ENCODE assay signal across 9 mouse cellular contexts in the genomic region with DNA sequence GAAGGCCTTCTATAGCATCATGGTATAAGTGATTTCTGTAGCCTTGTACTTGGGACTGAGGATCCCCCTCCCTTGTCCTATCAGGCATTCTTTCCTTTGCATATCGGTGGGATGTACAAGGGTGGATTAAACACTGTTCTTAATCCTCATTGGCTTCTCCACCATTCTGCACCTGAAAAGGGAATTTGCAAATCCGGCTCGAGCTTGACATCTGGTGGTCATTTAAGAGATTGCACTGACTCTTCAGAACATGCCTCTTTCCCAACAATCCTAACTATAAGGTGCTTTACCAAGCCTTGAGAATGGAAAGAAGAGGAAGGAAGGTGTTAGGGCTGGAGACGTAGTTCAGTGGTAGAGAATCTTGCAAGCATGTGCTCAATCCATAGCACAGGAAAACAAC. TPM values are rescaled to one million over a fixed set of nuclear protein-coding genes. Genes with fewer than 3 reads are reported as not detected.
DNase-seq lines count a peak whose midpoint lies in the region; ATAC-seq lines count a peak whose summit lies in the region.
"Had no signal": no experiment of that assay in that cellular context is flagged by ENCODE, and none has a peak within 500 bp of the region (broad histone marks: within the 10 kb centered on the region; RNA-seq: fewer than 3 reads in every experiment).

No protein-coding gene starts in this region.

- H3K9ac ChIP-seq in hindbrain, embryonic 11.5 days (ENCODE audit: low read depth, low read length) = no peak overlapping the region
- no peak overlapping the region for H3K9ac ChIP-seq in hindbrain, embryonic 13.5 days
- H3K9ac ChIP-seq in forebrain, embryonic 15.5 days (replicated peaks) = no peak overlapping the region

- no peak overlapping the region for H3K4me2 ChIP-seq in hindbrain, embryonic 11.5 days (replicated peaks; ENCODE audit: low read depth, low read length)
- H3K4me2 ChIP-seq in hindbrain, embryonic 13.5 days = no peak overlapping the region
- H3K4me2 ChIP-seq in forebrain, embryonic 15.5 days (replicated peaks) = no peak overlapping the region

- WGBS in hindbrain, embryonic 11.5 days = 11% methylated on average over 4 of the region's 4 CpGs
- 9% methylated on average over 4 of the region's 4 CpGs for WGBS in hindbrain, embryonic 13.5 days
- 8% methylated on average over 4 of the region's 4 CpGs for WGBS in forebrain, embryonic 15.5 days

- H3K36me3 ChIP-seq in hindbrain, embryonic 11.5 days (ENCODE audit: control insufficient read depth, insufficient read depth, low read length) = no peaks in the 10 kb centered on the region
- no peaks in the 10 kb centered on the region for H3K36me3 ChIP-seq in hindbrain, embryonic 13.5 days
- no peaks in the 10 kb centered on the region for H3K36me3 ChIP-seq in forebrain, embryonic 15.5 days

- DNase-seq in hindbrain, embryonic 11.5 days (ENCODE audit: low spot score) = peak; percentile 74
- peak; percentile 25 for DNase-seq in CD4-positive helper T cell, adult 2 months (ENCODE audit: low read depth, low spot score)
- peak; percentile 62 for DNase-seq in adipocyte (ENCODE audit: low spot score)
- peak; percentile 45 for DNase-seq in layer of hippocampus, adult 9-10 months (ENCODE audit: low spot score)
- no peak for DNase-seq in ovary, postnatal 36 days (ENCODE audit: low spot score)

- ATAC-seq in hindbrain, embryonic 11.5 days (ENCODE audit: low FRiP score) = no peak
- ATAC-seq in hindbrain, embryonic 13.5 days (ENCODE audit: low FRiP score) = no peak
- peak; percentile 36; the same call in 1 of the 2 replicates for ATAC-seq in forebrain, embryonic 15.5 days (replicated peaks)
- peak; percentile 61 for ATAC-seq in megakaryocyte progenitor cell, adult 5-6 weeks (replicated peaks; ENCODE audit: poor library complexity)

- no peak overlapping the region for H3K4me3 ChIP-seq in hindbrain, embryonic 11.5 days (ENCODE audit: low read depth, low read length)
- no peak overlapping the region for H3K4me3 ChIP-seq in hindbrain, embryonic 13.5 days
- no peak overlapping the region for H3K4me3 ChIP-seq in forebrain, embryonic 15.5 days

- H3K27me3 ChIP-seq in hindbrain, embryonic 11.5 days (ENCODE audit: control insufficient read depth, insufficient read depth, low read length) = peaks cover 3% of the 10 kb centered on the region; the same call in 1 of the 2 replicates
- peaks cover 7% of the 10 kb centered on the region for H3K27me3 ChIP-seq in hindbrain, embryonic 13.5 days
- H3K27me3 ChIP-seq in forebrain, embryonic 15.5 days = no peaks in the 10 kb centered on the region

- H3K9me3 ChIP-seq in hindbrain, embryonic 11.5 days (ENCODE audit: control insufficient read depth, low read length) = peaks cover 14% of the 10 kb centered on the region
- peaks cover 10% of the 10 kb centered on the region; the same call in 1 of the 2 replicates for H3K9me3 ChIP-seq in hindbrain, embryonic 13.5 days
- no peaks in the 10 kb centered on the region for H3K9me3 ChIP-seq in forebrain, embryonic 15.5 days

- no peak overlapping the region for H3K27ac ChIP-seq in hindbrain, embryonic 11.5 days (ENCODE audit: low read depth, low read length)
- no peak overlapping the region for H3K27ac ChIP-seq in hindbrain, embryonic 13.5 days
- no peak overlapping the region for H3K27ac ChIP-seq in forebrain, embryonic 15.5 days (replicated peaks)

- H3K4me1 ChIP-seq in hindbrain, embryonic 11.5 days (replicated peaks; ENCODE audit: control insufficient read depth, insufficient read depth, low read length) = no peaks in the 10 kb centered on the region
- H3K4me1 ChIP-seq in hindbrain, embryonic 13.5 days (replicated peaks) = no peaks in the 10 kb centered on the region
- H3K4me1 ChIP-seq in forebrain, embryonic 15.5 days = peaks cover 7% of the 10 kb centered on the region; the same call in 1 of the 2 replicates

RNA-seq across cellular contexts. Expression of gene Gm49394, which starts 2.4 kb away (rescaled TPM):
- not detected in 2 replicates for polyA plus RNA-seq in hindbrain, embryonic 11.5 days (2014; fragmentation: Nextera tagmentation; extraction: Ambion mirVana)
- not detected in 2 replicates for polyA plus RNA-seq in hindbrain, embryonic 13.5 days (2015; fragmentation: Nextera tagmentation; extraction: Ambion mirVana)
- polyA plus RNA-seq in forebrain, embryonic 15.5 days (2015; fragmentation: Nextera tagmentation; extraction: Ambion mirVana) = 0.04 and 0.11 TPM in 2 replicates
- not detected in 2 replicates for total RNA-seq in megakaryocyte progenitor cell, adult 5-6 weeks (2015)
- not detected in 2 replicates for total RNA-seq in megakaryocyte progenitor cell, adult 5-6 weeks (2017)
- total RNA-seq: neutrophil, adult 5-6 weeks had no signal

RNA-seq across cellular contexts. Expression of gene Igf2, which starts 5.5 kb away (rescaled TPM):
- 189 and 268 TPM in 2 replicates for polyA plus RNA-seq in hindbrain, embryonic 11.5 days (2014; fragmentation: Nextera tagmentation; extraction: Ambion mirVana)
- polyA plus RNA-seq in hindbrain, embryonic 13.5 days (2015; fragmentation: Nextera tagmentation; extraction: Ambion mirVana) = 179 and 205 TPM in 2 replicates
- 60.0 and 64.7 TPM in 2 replicates for polyA plus RNA-seq in forebrain, embryonic 15.5 days (2015; fragmentation: Nextera tagmentation; extraction: Ambion mirVana)
- total RNA-seq in megakaryocyte progenitor cell, adult 5-6 weeks (2015) = not detected in 2 replicates
- not detected in 2 replicates for total RNA-seq in megakaryocyte progenitor cell, adult 5-6 weeks (2017)
- total RNA-seq: neutrophil, adult 5-6 weeks had no signal

Comparison
In these comparisons a context has a peak if more than half of its experiments do, and no peak if none do; other contexts are left out.
1. ATAC-seq: peak in forebrain, embryonic 15.5 days (single experiment) and megakaryocyte progenitor cell, adult 5-6 weeks (single experiment); none in hindbrain, embryonic 11.5 days (single experiment) and hindbrain, embryonic 13.5 days (single experiment).